ENCODE assay signal across 24 mouse cellular contexts in the genomic region with DNA sequence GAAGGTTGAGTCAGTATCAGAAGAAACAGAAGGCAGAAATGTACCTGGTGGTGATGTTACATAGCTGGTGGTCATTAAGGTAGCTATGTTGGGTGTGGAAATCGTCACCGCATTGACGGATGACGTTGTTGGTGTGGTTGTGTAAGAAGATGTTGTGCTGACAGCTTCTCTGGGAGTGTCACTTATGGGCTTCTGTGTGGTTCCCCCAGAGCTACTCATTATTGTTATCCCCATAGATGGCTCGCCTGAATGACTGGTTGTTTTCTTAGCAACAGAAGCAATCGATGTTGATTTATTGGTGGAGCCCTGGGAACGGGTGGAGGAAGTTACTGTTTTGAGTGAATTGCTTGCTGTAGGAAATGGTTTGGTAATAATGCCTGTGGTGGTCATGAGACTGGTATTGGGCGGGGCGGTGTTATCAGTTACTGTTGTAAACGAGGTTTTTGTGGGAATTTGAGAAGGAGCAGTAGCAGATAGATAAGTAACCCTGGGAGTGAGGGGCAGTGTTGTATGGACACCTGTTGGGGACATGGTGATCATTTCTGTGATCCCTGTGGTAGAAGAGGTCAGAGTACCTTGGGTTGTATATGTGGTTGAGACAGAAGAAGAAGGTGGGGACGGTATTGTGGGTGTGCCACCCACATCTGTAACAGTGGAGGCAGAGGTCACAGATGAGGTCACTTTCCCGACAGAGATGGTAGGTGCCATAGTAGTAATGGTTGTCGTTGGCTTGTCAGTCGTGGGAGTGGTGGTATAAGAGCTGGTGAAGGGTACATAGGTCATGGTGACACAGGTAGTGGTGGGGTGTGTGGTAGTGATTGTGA. TPM values are rescaled to one million over a fixed set of nuclear protein-coding genes. Genes with fewer than 3 reads are reported as not detected.
DNase-seq lines count a peak whose midpoint lies in the region; ATAC-seq and TF ChIP-seq lines count a peak whose summit lies in the region.
"Had no signal": no experiment of that assay in that cellular context is flagged by ENCODE, and none has a peak within 500 bp of the region (broad histone marks: within the 10 kb centered on the region; RNA-seq: fewer than 3 reads in every experiment).

No protein-coding gene starts in this region.

- no peak for DNase-seq in liver, embryonic 14.5 days (ENCODE audit: low read depth in 3 of 3, low spot score in 3 of 3)
- DNase-seq in lung, postnatal 36 days, result no peak
- DNase-seq in heart, postnatal 4 days, result no peak
- DNase-seq: adrenal gland, postnatal 36 days; cerebellum, adult 11 months; cerebellum, adult 9-11 months; heart, postnatal 10 days; kidney, postnatal 36 days; layer of hippocampus, postnatal 36 days; right cerebral cortex, postnatal 14 days; spleen, adult 18-20 months had no signal

- no peak overlapping the region for H3K27ac ChIP-seq in liver, embryonic 14.5 days
- no peak overlapping the region for H3K27ac ChIP-seq in liver, embryonic 12.5 days
- H3K27ac ChIP-seq in forebrain, embryonic 13.5 days, result no peak overlapping the region
- H3K27ac ChIP-seq: embryonic facial prominence, embryonic 12.5 days; hindbrain, embryonic 12.5 days; kidney, embryonic 15.5 days; limb, embryonic 12.5 days; midbrain, embryonic 15.5 days had no signal

- peak; percentile 11; the same call in 1 of the 2 replicates for ATAC-seq in liver, embryonic 14.5 days (ENCODE audit: insufficient read depth)
- ATAC-seq in liver, embryonic 12.5 days, result no peak
- ATAC-seq in granulocyte monocyte progenitor cell, adult 5-6 weeks (replicated peaks; ENCODE audit: poor library complexity, severe bottlenecking), result peak; percentile 90
- peak; percentile 76 for ATAC-seq in megakaryocyte, adult 5-6 weeks (ENCODE audit: poor library complexity, severe bottlenecking)
- ATAC-seq in neutrophil, adult 5-6 weeks (ENCODE audit: extremely low read depth, insufficient number of reproducible peaks, low FRiP score, poor library complexity, severe bottlenecking), result peak; percentile 82
- ATAC-seq in forebrain, embryonic 13.5 days, result no peak
- ATAC-seq: forebrain, embryonic 14.5 days; lung, postnatal 0 days; midbrain, embryonic 15.5 days had no signal

- H3K27me3 ChIP-seq in liver, embryonic 14.5 days (ENCODE audit: control insufficient read depth, insufficient read depth, low read length), result no peaks in the 10 kb centered on the region
- H3K27me3 ChIP-seq in liver, embryonic 12.5 days (replicated peaks), result peaks cover 10% of the 10 kb centered on the region
- H3K27me3 ChIP-seq in forebrain, embryonic 13.5 days, result no peaks in the 10 kb centered on the region
- H3K27me3 ChIP-seq: embryonic facial prominence, embryonic 12.5 days; hindbrain, embryonic 12.5 days; kidney, embryonic 15.5 days; midbrain, embryonic 15.5 days had no signal

- no peaks in the 10 kb centered on the region for H3K36me3 ChIP-seq in liver, embryonic 14.5 days (replicated peaks; ENCODE audit: control insufficient read depth, insufficient read depth, low read depth)
- H3K36me3 ChIP-seq in liver, embryonic 12.5 days, result no peaks in the 10 kb centered on the region
- no peaks in the 10 kb centered on the region for H3K36me3 ChIP-seq in forebrain, embryonic 13.5 days (ENCODE audit: poor library complexity, severe bottlenecking)
- H3K36me3 ChIP-seq: embryonic facial prominence, embryonic 12.5 days; heart, embryonic 12.5 days; hindbrain, embryonic 12.5 days; kidney, embryonic 15.5 days; limb, embryonic 12.5 days; midbrain, embryonic 15.5 days had no signal

- H3K4me2 ChIP-seq in liver, embryonic 14.5 days (ENCODE audit: low read depth), result no peak overlapping the region
- no peak overlapping the region for H3K4me2 ChIP-seq in liver, embryonic 12.5 days
- H3K4me2 ChIP-seq in forebrain, embryonic 13.5 days, result no peak overlapping the region
- H3K4me2 ChIP-seq: embryonic facial prominence, embryonic 12.5 days; heart, embryonic 12.5 days; hindbrain, embryonic 12.5 days; kidney, embryonic 15.5 days; limb, embryonic 12.5 days; midbrain, embryonic 15.5 days had no signal

- H3K4me1 ChIP-seq in liver, embryonic 14.5 days (replicated peaks; ENCODE audit: control insufficient read depth in 2 of 2, insufficient read depth in 2 of 2, low read length in 1 of 2), result peaks cover 2 to 13% of the 10 kb centered on the region in 2 experiments; a peak in 2 of 4 replicates
- H3K4me1 ChIP-seq in liver, embryonic 12.5 days, result peaks cover 13% of the 10 kb centered on the region
- 0 out of 2 replicates have a peak, but pooled peaks cover 4% of the 10 kb centered on the region for H3K4me1 ChIP-seq in forebrain, embryonic 13.5 days
- H3K4me1 ChIP-seq: heart, embryonic 12.5 days; midbrain, embryonic 15.5 days had no signal

- H3K9ac ChIP-seq in liver, embryonic 14.5 days (replicated peaks), result no peak overlapping the region
- no peak overlapping the region for H3K9ac ChIP-seq in liver, embryonic 12.5 days
- H3K9ac ChIP-seq in forebrain, embryonic 13.5 days, result no peak overlapping the region
- H3K9ac ChIP-seq: embryonic facial prominence, embryonic 12.5 days; heart, embryonic 12.5 days; hindbrain, embryonic 12.5 days; kidney, embryonic 15.5 days; limb, embryonic 12.5 days; midbrain, embryonic 15.5 days had no signal

- no peaks in the 10 kb centered on the region for H3K9me3 ChIP-seq in liver, embryonic 14.5 days (ENCODE audit: control insufficient read depth, low read length)
- H3K9me3 ChIP-seq in liver, embryonic 12.5 days (replicated peaks), result no peaks in the 10 kb centered on the region
- H3K9me3 ChIP-seq in forebrain, embryonic 13.5 days (replicated peaks), result no peaks in the 10 kb centered on the region
- H3K9me3 ChIP-seq: embryonic facial prominence, embryonic 12.5 days; heart, embryonic 12.5 days; hindbrain, embryonic 12.5 days; kidney, embryonic 15.5 days; limb, embryonic 12.5 days; midbrain, embryonic 15.5 days had no signal

- no peak for TF ChIP-seq CTCF in liver, embryonic 14.5 days (IDR thresholded peaks at IDR 0.05; ENCODE audit: low read depth)

- WGBS in liver, embryonic 14.5 days (ENCODE audit: insufficient replicate concordance), result 26% methylated on average over 14 of the region's 14 CpGs
- 45% methylated on average over 14 of the region's 14 CpGs for WGBS in liver, embryonic 12.5 days (ENCODE audit: insufficient replicate concordance)
- WGBS in forebrain, embryonic 13.5 days, result 88% methylated on average over 14 of the region's 14 CpGs

- no peak overlapping the region for H3K4me3 ChIP-seq in liver, embryonic 14.5 days (ENCODE audit: insufficient read depth in 1 of 2, low read depth in 2 of 2, low read length in 2 of 2)
- no peak overlapping the region for H3K4me3 ChIP-seq in liver, embryonic 12.5 days
- H3K4me3 ChIP-seq in forebrain, embryonic 13.5 days, result no peak overlapping the region
- H3K4me3 ChIP-seq: embryonic facial prominence, embryonic 12.5 days; heart, embryonic 12.5 days; hindbrain, embryonic 12.5 days; kidney, embryonic 15.5 days; limb, embryonic 12.5 days; midbrain, embryonic 15.5 days had no signal

- TF ChIP-seq EP300 in liver, embryonic 14.5 days (IDR thresholded peaks at IDR 0.05; ENCODE audit: low read depth), result no peak

RNA-seq across cellular contexts. Expression of a gene that starts 23.2 kb away (rescaled TPM):
- 18.1 and 20.5 TPM in 2 replicates for polyA plus RNA-seq in liver, embryonic 14.5 days (2012; rRNA removed)
- 12.4 and 16.6 TPM in 2 replicates for polyA plus RNA-seq in liver, embryonic 14.5 days (2014; fragmentation: Nextera tagmentation; extraction: Ambion mirVana)
- polyA plus RNA-seq in liver, embryonic 12.5 days (2016; fragmentation: Nextera tagmentation; extraction: Ambion mirVana), result 23.4 and 26.2 TPM in 2 replicates
- total RNA-seq in granulocyte monocyte progenitor cell, adult 5-6 weeks (2014; fragmentation: Nextera tagmentation), result not detected in 2 replicates
- total RNA-seq in granulocyte monocyte progenitor cell, adult 5-6 weeks (2017), result 0.04 and 0.10 TPM in 2 replicates
- 0.09 and 0.50 TPM in 2 replicates for total RNA-seq in megakaryocyte, adult 5-6 weeks (2015)
- total RNA-seq in megakaryocyte, adult 5-6 weeks (2017), result 0.07 and 0.08 TPM in 2 replicates
- 0.25 and 0.47 TPM in 2 replicates for total RNA-seq in neutrophil, adult 5-6 weeks (2017)
- 2.7 and 4.1 TPM in 2 replicates for polyA plus RNA-seq in forebrain, embryonic 13.5 days (2015; fragmentation: Nextera tagmentation; extraction: Ambion mirVana)
- total RNA-seq in heart, postnatal 4 days (2021), result 1 to 10 TPM; 3.9 to 4.3 TPM

RNA-seq across cellular contexts. Expression of a gene that starts 30.3 kb away (rescaled TPM):
- 8.2 and 9.4 TPM in 2 replicates for polyA plus RNA-seq in liver, embryonic 14.5 days (2012; rRNA removed)
- 6.3 and 7.9 TPM in 2 replicates for polyA plus RNA-seq in liver, embryonic 14.5 days (2014; fragmentation: Nextera tagmentation; extraction: Ambion mirVana)
- 11.9 and 12.5 TPM in 2 replicates for polyA plus RNA-seq in liver, embryonic 12.5 days (2016; fragmentation: Nextera tagmentation; extraction: Ambion mirVana)
- total RNA-seq in granulocyte monocyte progenitor cell, adult 5-6 weeks (2014; fragmentation: Nextera tagmentation), result 0.53 TPM in 1 of 2 replicates, not detected in the other
- total RNA-seq in granulocyte monocyte progenitor cell, adult 5-6 weeks (2017), result 0.43 and 5.2 TPM in 2 replicates
- total RNA-seq in megakaryocyte, adult 5-6 weeks (2015), result 0.18 and 1.4 TPM in 2 replicates
- total RNA-seq in megakaryocyte, adult 5-6 weeks (2017), result 0.24 and 0.59 TPM in 2 replicates
- 3.8 and 4.2 TPM in 2 replicates for total RNA-seq in neutrophil, adult 5-6 weeks (2017)
- polyA plus RNA-seq in forebrain, embryonic 13.5 days (2015; fragmentation: Nextera tagmentation; extraction: Ambion mirVana), result 7.1 and 7.2 TPM in 2 replicates
- 1 to 10 TPM; 7.5 to 8.0 TPM for total RNA-seq in heart, postnatal 4 days (2021)

RNA-seq across cellular contexts. Expression of a gene that starts 43.4 kb away (rescaled TPM):
- 64.1 and 93.4 TPM in 2 replicates for polyA plus RNA-seq in liver, embryonic 14.5 days (2012; rRNA removed)
- 50.2 and 56.0 TPM in 2 replicates for polyA plus RNA-seq in liver, embryonic 14.5 days (2014; fragmentation: Nextera tagmentation; extraction: Ambion mirVana)
- 125 and 128 TPM in 2 replicates for polyA plus RNA-seq in liver, embryonic 12.5 days (2016; fragmentation: Nextera tagmentation; extraction: Ambion mirVana)
- 238 and 321 TPM in 2 replicates for total RNA-seq in granulocyte monocyte progenitor cell, adult 5-6 weeks (2014; fragmentation: Nextera tagmentation)
- 239 and 278 TPM in 2 replicates for total RNA-seq in granulocyte monocyte progenitor cell, adult 5-6 weeks (2017)
- 71.9 and 97.1 TPM in 2 replicates for total RNA-seq in megakaryocyte, adult 5-6 weeks (2015)
- total RNA-seq in megakaryocyte, adult 5-6 weeks (2017), result 158 and 222 TPM in 2 replicates
- total RNA-seq in neutrophil, adult 5-6 weeks (2017), result 326 and 333 TPM in 2 replicates
- polyA plus RNA-seq in forebrain, embryonic 13.5 days (2015; fragmentation: Nextera tagmentation; extraction: Ambion mirVana), result 145 and 150 TPM in 2 replicates
- 100 to 1,000 TPM; 108 to 119 TPM for total RNA-seq in heart, postnatal 4 days (2021)

RNA-seq across cellular contexts. Expression of a gene that starts 50.1 kb away (rescaled TPM):
- 6.7 and 7.2 TPM in 2 replicates for polyA plus RNA-seq in liver, embryonic 14.5 days (2012; rRNA removed)
- 4.9 and 6.4 TPM in 2 replicates for polyA plus RNA-seq in liver, embryonic 14.5 days (2014; fragmentation: Nextera tagmentation; extraction: Ambion mirVana)
- polyA plus RNA-seq in liver, embryonic 12.5 days (2016; fragmentation: Nextera tagmentation; extraction: Ambion mirVana), result 16.8 and 18.7 TPM in 2 replicates
- total RNA-seq in granulocyte monocyte progenitor cell, adult 5-6 weeks (2014; fragmentation: Nextera tagmentation), result 9.4 and 9.9 TPM in 2 replicates
- total RNA-seq in granulocyte monocyte progenitor cell, adult 5-6 weeks (2017), result 2.9 and 5.6 TPM in 2 replicates
- total RNA-seq in megakaryocyte, adult 5-6 weeks (2015), result 4.1 and 4.2 TPM in 2 replicates
- total RNA-seq in megakaryocyte, adult 5-6 weeks (2017), result 2.1 and 2.9 TPM in 2 replicates
- 5.5 and 7.1 TPM in 2 replicates for total RNA-seq in neutrophil, adult 5-6 weeks (2017)
- polyA plus RNA-seq in forebrain, embryonic 13.5 days (2015; fragmentation: Nextera tagmentation; extraction: Ambion mirVana), result 30.8 and 35.3 TPM in 2 replicates
- 10 to 100 TPM; 32.5 to 36.0 TPM for total RNA-seq in heart, postnatal 4 days (2021)

RNA-seq across cellular contexts. Expression of a gene that starts 51.9 kb away (rescaled TPM):
- 0.06 TPM in 2 replicates for polyA plus RNA-seq in liver, embryonic 14.5 days (2012; rRNA removed)
- polyA plus RNA-seq in liver, embryonic 14.5 days (2014; fragmentation: Nextera tagmentation; extraction: Ambion mirVana), result not detected in 2 replicates
- polyA plus RNA-seq in liver, embryonic 12.5 days (2016; fragmentation: Nextera tagmentation; extraction: Ambion mirVana), result 0.14 TPM in 1 of 2 replicates, not detected in the other
- 0.19 and 0.80 TPM in 2 replicates for total RNA-seq in granulocyte monocyte progenitor cell, adult 5-6 weeks (2014; fragmentation: Nextera tagmentation)
- not detected in 2 replicates for total RNA-seq in granulocyte monocyte progenitor cell, adult 5-6 weeks (2017)
- 0.87 and 1.4 TPM in 2 replicates for total RNA-seq in megakaryocyte, adult 5-6 weeks (2015)
- 0.08 and 0.29 TPM in 2 replicates for total RNA-seq in megakaryocyte, adult 5-6 weeks (2017)
- 0.58 and 2.3 TPM in 2 replicates for total RNA-seq in neutrophil, adult 5-6 weeks (2017)
- not detected in 2 replicates for polyA plus RNA-seq in forebrain, embryonic 13.5 days (2015; fragmentation: Nextera tagmentation; extraction: Ambion mirVana)
- under 1 TPM; 0.32 to 0.33 TPM for total RNA-seq in heart, postnatal 4 days (2021)
- polyA plus RNA-seq: hindbrain, embryonic 12.5 days; lung, postnatal 0 days had no signal

Comparison
In these comparisons a context has a peak if more than half of its experiments do, and no peak if none do; other contexts are left out.
1. ATAC-seq: peak in liver, embryonic 14.5 days (single experiment), granulocyte monocyte progenitor cell, adult 5-6 weeks (single experiment), megakaryocyte, adult 5-6 weeks (single experiment) and neutrophil, adult 5-6 weeks (single experiment); none in liver, embryonic 12.5 days (single experiment) and forebrain, embryonic 13.5 days (single experiment).